Mouse (Mus musculus): ENCODE results near the gene 2900026A02Rik. TPM values are rescaled to one million over a fixed set of nuclear protein-coding genes. Genes with fewer than 3 reads are reported as not detected.

The 2900026A02Rik gene
- polyA plus RNA-seq, 1 experiment from 2014 or later: 2.1 TPM

DNA sequence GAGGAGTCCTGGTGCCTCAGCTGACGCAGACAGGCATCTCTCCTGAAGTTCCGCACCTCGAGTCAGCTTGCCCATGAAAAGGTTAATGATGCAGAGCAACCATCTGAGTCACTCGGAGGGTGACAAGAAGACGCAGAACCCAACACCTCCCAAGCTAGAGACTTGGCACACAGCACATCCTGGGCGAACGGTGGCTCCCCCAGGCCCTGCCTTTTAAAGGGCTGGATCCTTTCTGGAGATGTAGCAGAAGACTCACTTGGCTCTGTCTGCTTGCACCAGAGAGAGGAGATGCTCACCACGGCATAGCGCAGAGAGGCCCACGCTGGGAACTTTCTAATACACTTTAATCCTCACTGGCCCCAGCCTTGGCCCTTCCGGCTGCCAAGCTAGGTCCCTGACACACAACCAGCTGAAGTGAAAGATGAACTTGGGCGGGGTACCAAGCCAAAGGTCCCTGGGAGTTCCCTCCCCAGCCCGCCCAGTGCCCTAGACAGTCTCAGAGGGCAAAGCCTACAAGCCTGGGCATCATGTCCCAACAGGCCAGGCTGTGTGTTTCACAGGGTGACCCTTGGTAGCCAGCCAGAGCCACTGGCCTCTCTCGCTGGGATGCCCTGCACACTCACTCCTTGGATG lies 4.6 kb downstream of the 2900026A02Rik start:
- no peak overlapping the region for H3K9ac ChIP-seq (ENCODE audit: low read length)
- no peak overlapping the region for H3K4me3 ChIP-seq (ENCODE audit: low read depth, low read length)
- ATAC-seq: no peak
- no peak for DNase-seq (ENCODE audit: low spot score)
- H3K4me2 ChIP-seq (ENCODE audit: low read length): no peak overlapping the region
- no peak overlapping the region for H3K27ac ChIP-seq (ENCODE audit: low read depth, low read length)
- WGBS: 79% methylated on average over 14 of the region's 14 CpGs
- peaks cover 7% of the 10 kb centered on the region; the same call in 1 of the 2 replicates for H3K4me1 ChIP-seq (ENCODE audit: control insufficient read depth, insufficient read depth, low read length)
- H3K36me3 ChIP-seq (ENCODE audit: control insufficient read depth, insufficient read depth, low read length): no peaks in the 10 kb centered on the region
- H3K9me3 ChIP-seq (replicated peaks; ENCODE audit: control insufficient read depth, low read length): no peaks in the 10 kb centered on the region
- H3K27me3 ChIP-seq (replicated peaks; ENCODE audit: control insufficient read depth, insufficient read depth, low read length): 0 out of 2 replicates have a peak, but pooled peaks cover 3% of the 10 kb centered on the region

DNA sequence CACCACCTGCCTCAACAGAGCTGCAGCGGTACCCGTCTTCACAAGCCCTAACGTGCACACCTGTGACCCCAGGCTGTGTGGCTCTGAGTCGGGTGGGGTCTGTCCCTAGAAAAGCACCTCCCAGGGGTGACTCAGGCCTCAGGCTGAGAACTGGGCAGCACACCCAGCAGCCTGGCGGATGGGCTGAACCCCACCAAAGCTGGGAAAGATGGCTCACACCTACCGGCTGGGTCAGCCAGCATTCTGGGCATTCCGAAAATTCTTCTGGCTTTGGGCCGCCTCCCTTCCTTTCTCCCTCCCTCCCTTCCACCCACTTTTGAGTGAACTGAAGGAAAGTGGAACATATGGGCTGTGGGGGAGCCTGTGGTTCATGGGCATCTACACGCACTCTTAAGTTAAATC lies 5.4 kb downstream of the 2900026A02Rik start:
- no peak for ATAC-seq
- no peak for DNase-seq (ENCODE audit: low spot score)
- Histone ChIP-seq H3K27me3 (replicated peaks; ENCODE audit: control insufficient read depth, insufficient read depth, low read length) (0 out of 2 replicates have a peak, but pooled peaks cover 2% of the 10 kb centered on the region), H3K27ac (ENCODE audit: low read depth, low read length) (no peak overlapping the region), H3K36me3 (ENCODE audit: control insufficient read depth, insufficient read depth, low read length) (no peaks in the 10 kb centered on the region), H3K4me1 (ENCODE audit: control insufficient read depth, insufficient read depth, low read length) (peaks cover 3% of the 10 kb centered on the region; the same call in 1 of the 2 replicates), H3K4me3 (ENCODE audit: low read depth, low read length) (no peak overlapping the region), H3K4me2 (ENCODE audit: low read length) (no peak overlapping the region), H3K9me3 (replicated peaks; ENCODE audit: control insufficient read depth, low read length) (no peaks in the 10 kb centered on the region), H3K9ac (ENCODE audit: low read length) (no peak overlapping the region)
- WGBS: 89% methylated on average over 9 of the region's 9 CpGs

DNA sequence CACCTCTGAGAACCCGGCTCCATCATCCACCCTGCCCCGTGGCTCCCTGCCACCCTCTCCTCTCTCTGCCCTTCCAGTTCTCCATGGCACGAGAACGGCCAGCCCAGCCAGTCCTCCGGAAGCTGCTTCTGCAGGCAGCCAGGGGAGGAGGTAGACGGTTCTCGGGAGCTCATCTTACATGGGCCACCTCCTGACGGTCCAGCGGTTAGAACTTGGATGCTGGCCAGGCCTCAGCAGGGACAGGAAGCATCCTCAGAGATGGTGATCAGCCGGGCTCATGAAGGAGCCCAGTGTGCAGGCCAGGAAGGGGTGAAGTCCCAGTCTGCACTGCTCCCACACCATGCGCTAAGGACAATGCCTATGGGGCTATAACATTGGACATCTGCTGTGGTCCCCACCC lies 6.6 kb downstream of the 2900026A02Rik start:
- H3K9ac ChIP-seq (ENCODE audit: low read length): no peak overlapping the region
- H3K4me2 ChIP-seq (ENCODE audit: low read length): no peak overlapping the region
- no peak overlapping the region for H3K4me3 ChIP-seq (ENCODE audit: low read depth, low read length)
- no peaks in the 10 kb centered on the region for H3K36me3 ChIP-seq (ENCODE audit: control insufficient read depth, insufficient read depth, low read length)
- ATAC-seq (no peak), DNase-seq (ENCODE audit: low spot score) (no peak)
- 78% methylated on average over 11 of the region's 11 CpGs for WGBS
- H3K4me1 ChIP-seq (ENCODE audit: control insufficient read depth, insufficient read depth, low read length): 0 out of 2 replicates have a peak, but pooled peaks cover 1% of the 10 kb centered on the region
- no peaks in the 10 kb centered on the region for H3K27me3 ChIP-seq (replicated peaks; ENCODE audit: control insufficient read depth, insufficient read depth, low read length)
- no peaks in the 10 kb centered on the region for H3K9me3 ChIP-seq (replicated peaks; ENCODE audit: control insufficient read depth, low read length)
- H3K27ac ChIP-seq (ENCODE audit: low read depth, low read length): no peak overlapping the region

DNA sequence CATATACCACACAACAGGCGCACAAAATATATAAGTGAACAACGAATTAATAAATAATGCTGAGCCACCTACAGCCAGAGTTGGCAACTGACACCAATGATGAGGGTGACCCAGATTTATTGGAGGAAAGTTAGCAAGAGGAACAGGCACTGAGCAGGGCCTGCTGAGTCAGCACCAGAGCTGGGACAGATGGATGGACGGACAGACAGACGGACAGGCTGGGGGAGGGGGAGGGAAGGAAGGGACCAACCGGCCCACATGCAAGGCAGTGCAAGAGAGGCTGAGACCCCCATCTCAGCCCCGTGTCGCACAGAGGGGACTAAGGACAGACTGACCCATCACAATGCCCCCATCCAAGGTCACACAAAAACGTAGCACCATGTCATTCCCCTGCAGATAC lies 7.0 kb downstream of the 2900026A02Rik start:
- no peak overlapping the region for H3K4me3 ChIP-seq (ENCODE audit: low read depth, low read length)
- H3K9ac ChIP-seq (ENCODE audit: low read length): no peak overlapping the region
- H3K4me1 ChIP-seq (ENCODE audit: control insufficient read depth, insufficient read depth, low read length): 0 out of 2 replicates have a peak, but pooled peaks cover 6% of the 10 kb centered on the region
- no peaks in the 10 kb centered on the region for H3K9me3 ChIP-seq (replicated peaks; ENCODE audit: control insufficient read depth, low read length)
- no peaks in the 10 kb centered on the region for H3K27me3 ChIP-seq (replicated peaks; ENCODE audit: control insufficient read depth, insufficient read depth, low read length)
- no peak overlapping the region for H3K27ac ChIP-seq (ENCODE audit: low read depth, low read length)
- ATAC-seq (no peak), DNase-seq (ENCODE audit: low spot score) (no peak)
- no peak overlapping the region for H3K4me2 ChIP-seq (ENCODE audit: low read length)
- WGBS: 93% methylated on average over 8 of the region's 8 CpGs
- H3K36me3 ChIP-seq (ENCODE audit: control insufficient read depth, insufficient read depth, low read length): no peaks in the 10 kb centered on the region

DNA sequence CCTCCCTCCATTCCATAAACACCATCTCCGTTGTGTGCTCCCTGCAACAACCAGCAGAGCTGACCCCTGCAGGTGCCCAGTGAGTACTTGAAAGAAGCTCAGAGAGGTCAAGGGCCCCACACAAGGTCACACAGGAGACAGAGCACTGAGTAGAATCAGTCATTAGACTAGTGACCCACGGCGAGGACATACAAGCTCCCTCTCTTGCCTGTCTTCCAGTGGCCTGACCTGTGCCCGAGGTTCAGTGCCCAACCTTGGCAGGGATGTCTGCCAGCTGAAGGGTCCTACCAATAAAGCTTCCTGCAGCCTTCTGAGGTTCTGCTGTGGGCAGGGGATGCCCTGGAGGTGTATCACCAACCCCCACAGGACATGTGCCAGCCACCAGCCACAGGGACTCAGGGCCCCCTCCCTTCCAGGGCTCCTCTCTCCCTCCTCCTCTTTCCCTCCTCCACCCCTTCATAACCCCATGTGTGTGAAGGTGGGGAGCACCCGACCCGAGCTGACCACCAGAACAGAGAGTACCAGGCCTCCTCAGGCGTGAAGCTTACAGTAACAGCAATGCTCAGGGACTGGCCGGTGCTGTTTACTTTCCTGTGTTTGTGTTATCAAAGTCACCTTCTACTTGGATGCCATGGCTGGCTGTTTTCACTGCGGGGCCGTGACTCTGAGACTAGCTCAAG lies 8.7 kb downstream of the 2900026A02Rik start:
- Histone ChIP-seq H3K27me3 (replicated peaks; ENCODE audit: control insufficient read depth, insufficient read depth, low read length) (no peaks in the 10 kb centered on the region), H3K36me3 (ENCODE audit: control insufficient read depth, insufficient read depth, low read length) (no peaks in the 10 kb centered on the region), H3K4me1 (ENCODE audit: control insufficient read depth, insufficient read depth, low read length) (0 out of 2 replicates have a peak, but pooled peaks cover 11% of the 10 kb centered on the region), H3K4me2 (ENCODE audit: low read length) (no peak overlapping the region), H3K4me3 (ENCODE audit: low read depth, low read length) (no peak overlapping the region), H3K9ac (ENCODE audit: low read length) (no peak overlapping the region), H3K27ac (ENCODE audit: low read depth, low read length) (no peak overlapping the region), H3K9me3 (replicated peaks; ENCODE audit: control insufficient read depth, low read length) (no peaks in the 10 kb centered on the region)
- no peak for DNase-seq (ENCODE audit: low spot score)
- 87% methylated on average over 10 of the region's 10 CpGs for WGBS
- no peak for ATAC-seq

DNA sequence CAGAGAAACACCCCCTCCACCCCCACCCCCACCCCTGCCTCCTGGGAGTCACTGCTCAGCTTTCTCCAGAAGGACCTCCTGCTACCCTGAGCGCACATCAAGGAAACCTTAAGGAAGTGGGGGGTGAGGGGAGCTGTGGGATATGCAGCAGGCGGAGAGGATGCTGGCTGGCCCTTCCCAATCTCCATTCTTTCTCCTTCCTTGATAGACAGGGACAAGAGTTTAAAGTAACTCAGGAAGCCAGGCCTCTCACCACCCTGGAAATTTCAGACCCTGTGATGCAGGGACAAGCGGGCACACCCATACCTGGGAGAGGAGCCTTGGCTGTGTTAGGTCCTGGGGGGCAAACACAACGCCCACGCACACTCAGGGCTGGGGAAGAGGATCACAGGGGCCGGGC lies 10.7 kb downstream of the 2900026A02Rik start:
- H3K9ac ChIP-seq (ENCODE audit: low read length): no peak overlapping the region
- 0 out of 2 replicates have a peak, but pooled peaks cover 11% of the 10 kb centered on the region for H3K4me1 ChIP-seq (ENCODE audit: control insufficient read depth, insufficient read depth, low read length)
- H3K4me2 ChIP-seq (ENCODE audit: low read length): no peak overlapping the region
- 83% methylated on average over 6 of the region's 6 CpGs for WGBS
- H3K9me3 ChIP-seq (replicated peaks; ENCODE audit: control insufficient read depth, low read length): no peaks in the 10 kb centered on the region
- DNase-seq (ENCODE audit: low spot score) (no peak), ATAC-seq (no peak)
- H3K27ac ChIP-seq (ENCODE audit: low read depth, low read length): no peak overlapping the region
- no peaks in the 10 kb centered on the region for H3K27me3 ChIP-seq (replicated peaks; ENCODE audit: control insufficient read depth, insufficient read depth, low read length)
- H3K36me3 ChIP-seq (ENCODE audit: control insufficient read depth, insufficient read depth, low read length): no peaks in the 10 kb centered on the region
- no peak overlapping the region for H3K4me3 ChIP-seq (ENCODE audit: low read depth, low read length)

DNA sequence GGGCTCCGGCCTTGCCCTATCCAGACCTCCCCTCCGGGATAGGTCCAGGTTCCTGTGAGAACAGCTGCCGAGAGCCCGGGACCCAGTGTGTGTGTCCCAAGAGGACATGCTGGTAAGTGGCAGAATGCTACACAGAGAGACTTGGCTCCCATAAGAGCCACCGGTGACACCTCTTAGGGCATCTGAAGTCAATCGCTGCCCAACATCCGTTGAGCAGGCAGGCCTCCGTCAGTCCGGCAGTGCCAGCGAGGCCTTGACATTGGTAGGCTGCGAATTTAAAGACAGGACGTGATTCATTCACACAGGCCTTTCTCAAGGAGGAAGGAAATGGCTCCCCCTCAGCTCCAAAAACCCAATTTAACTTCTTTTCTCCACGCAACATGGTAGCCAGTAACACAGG lies 11.1 kb downstream of the 2900026A02Rik start:
- WGBS: 97% methylated on average over 13 of the region's 13 CpGs
- ATAC-seq: 0 out of 2 replicates have a peak, but pooled peaks have one; percentile 2

DNA sequence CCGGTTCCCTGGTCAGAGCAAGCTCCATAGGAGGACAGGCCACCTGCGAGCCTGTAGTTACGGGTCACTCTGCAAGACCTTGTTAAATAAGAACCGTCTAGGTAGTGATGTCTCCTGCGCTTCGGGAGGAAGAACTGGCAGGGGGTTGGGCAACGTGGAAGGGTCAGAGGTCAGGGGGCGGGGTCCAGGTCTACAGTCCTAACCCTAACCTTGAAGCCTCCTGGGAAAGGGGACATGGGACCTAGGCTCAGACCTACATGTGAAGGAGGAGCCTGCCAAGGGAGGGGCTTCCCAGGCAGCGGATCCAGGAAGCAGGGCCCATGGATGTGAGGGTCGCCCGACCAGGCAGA lies 11.7 kb downstream of the 2900026A02Rik start:
- no peak overlapping the region for H3K4me3 ChIP-seq (ENCODE audit: low read depth, low read length)
- H3K4me2 ChIP-seq (ENCODE audit: low read length): no peak overlapping the region
- peak overlapping the region; percentile 72; the same call in 1 of the 2 replicates for H3K27ac ChIP-seq (ENCODE audit: low read depth, low read length)
- WGBS: 63% methylated on average over 11 of the region's 11 CpGs
- H3K4me1 ChIP-seq (ENCODE audit: control insufficient read depth, insufficient read depth, low read length): 0 out of 2 replicates have a peak, but pooled peaks cover 11% of the 10 kb centered on the region
- H3K27me3 ChIP-seq (replicated peaks; ENCODE audit: control insufficient read depth, insufficient read depth, low read length): no peaks in the 10 kb centered on the region
- peak; percentile 25; the same call in 1 of the 2 replicates for ATAC-seq
- DNase-seq (ENCODE audit: low spot score): no peak
- no peaks in the 10 kb centered on the region for H3K36me3 ChIP-seq (ENCODE audit: control insufficient read depth, insufficient read depth, low read length)
- no peaks in the 10 kb centered on the region for H3K9me3 ChIP-seq (replicated peaks; ENCODE audit: control insufficient read depth, low read length)
- no peak overlapping the region; the same call in 1 of the 2 replicates for H3K9ac ChIP-seq (ENCODE audit: low read length)

More for the DNA sequence above, 11.1 kb downstream of the 2900026A02Rik start:
- H3K9me3 ChIP-seq (replicated peaks; ENCODE audit: control insufficient read depth, low read length): no peaks in the 10 kb centered on the region
- 0 out of 2 replicates have a peak, but pooled peaks cover 11% of the 10 kb centered on the region for H3K4me1 ChIP-seq (ENCODE audit: control insufficient read depth, insufficient read depth, low read length)
- H3K4me2 ChIP-seq (ENCODE audit: low read length): no peak overlapping the region
- H3K9ac ChIP-seq (ENCODE audit: low read length): no peak overlapping the region
- no peaks in the 10 kb centered on the region for H3K36me3 ChIP-seq (ENCODE audit: control insufficient read depth, insufficient read depth, low read length)
- H3K27ac ChIP-seq (ENCODE audit: low read depth, low read length): 0 out of 2 replicates have a peak overlapping the region, but pooled peaks have one; percentile 72
- no peaks in the 10 kb centered on the region for H3K27me3 ChIP-seq (replicated peaks; ENCODE audit: control insufficient read depth, insufficient read depth, low read length)
- no peak overlapping the region for H3K4me3 ChIP-seq (ENCODE audit: low read depth, low read length)
- no peak for DNase-seq (ENCODE audit: low spot score)

All from forebrain, embryonic 14.5 days (tissue).